Mouse (Mus musculus) limb, embryonic 14.5 days (tissue): Measurements from ENCODE around the gene Srarp. TPM values are rescaled to one million over a fixed set of nuclear protein-coding genes. Genes with fewer than 3 reads are reported as not detected.

Source experiments
- ATAC-seq: fragments of 200-750 bp; cut with Nextera tagmentation; 2 replicates; pipeline ENCODE4 v1.8.0; 2017; ENCODE audit warnings: low read depth, moderate number of reproducible peaks, moderate TSS enrichment; ENCODE audit not compliant: low FRiP score
- DNase-seq: peaks from one replicate; pipeline ENCODE4 v3.0.0-alpha.2; 2015; ENCODE audit warnings: low spot score
- H3K27ac ChIP-seq: fragments of 300-500 bp; sonication (generic); replicated peaks from 2 replicates; pipeline ENCODE4 v1.5.1; 2014; ENCODE audit warnings: low read depth, mild to moderate bottlenecking, low read length, moderate library complexity, mixed read lengths
- H3K27me3 ChIP-seq: fragments of 300-500 bp; sonication (generic); 2 replicates; pipeline ENCODE4 v1.6.1; 2014; ENCODE audit warnings: low read length, mixed read lengths; ENCODE audit not compliant: control insufficient read depth, insufficient read depth
- H3K36me3 ChIP-seq: fragments of 300-500 bp; sonication (generic); 2 replicates; pipeline ENCODE4 v1.6.1; 2014; ENCODE audit warnings: mild to moderate bottlenecking, low read length, moderate library complexity, mixed read lengths; ENCODE audit not compliant: control insufficient read depth, insufficient read depth
- H3K4me1 ChIP-seq: fragments of 300-500 bp; sonication (generic); 2 replicates; pipeline ENCODE4 v1.6.1; 2014; ENCODE audit warnings: antibody characterized with exemption, low read length, mixed read lengths; ENCODE audit not compliant: control insufficient read depth, insufficient read depth
- H3K4me2 ChIP-seq: fragments of 300-500 bp; sonication (generic); replicated peaks from 2 replicates; pipeline ENCODE4 v1.6.1; 2014; ENCODE audit warnings: low read depth, mild to moderate bottlenecking, low read length, moderate library complexity; ENCODE audit not compliant: severe bottlenecking
- H3K4me3 ChIP-seq: fragments of 300-500 bp; sonication (generic); replicated peaks from 2 replicates; pipeline ENCODE4 v1.5.1; 2014; ENCODE audit warnings: low read length
- H3K9ac ChIP-seq: fragments of 300-500 bp; sonication (generic); 2 replicates; pipeline ENCODE4 v1.6.1; 2014; ENCODE audit warnings: mild to moderate bottlenecking, low read depth, low read length, moderate library complexity; ENCODE audit not compliant: severe bottlenecking
- H3K9me3 ChIP-seq: fragments of 300-500 bp; sonication (generic); 2 replicates; pipeline ENCODE4 v1.6.1; 2016; ENCODE audit warnings: low read length; ENCODE audit not compliant: control insufficient read depth
- POLR2A ChIP-seq: fragments of 200-500 bp; IDR thresholded peaks from 2 replicates; pipeline ENCODE4 v1.8.0; 2012; ENCODE audit warnings: inconsistent platforms, mild to moderate bottlenecking, moderate library complexity, borderline replicate concordance; ENCODE audit not compliant: insufficient read depth, insufficient read length; ENCODE audit errors: extremely low read depth
- WGBS: fragments of 180-500 bp; shearing (Covaris S2); extraction: QIAGEN DNeasy Blood & Tissue Kit; methylation state at CpG from one replicate; pipeline ENCODE4 v1.1.7; 2014; 5-methylcytosine and 5-hydroxymethylcytosine counted together
- polyA plus RNA-seq, 2 experiments: library from polyadenylated mRNA; depleted of rRNA in 1 of 2; stranded (reverse) in 1 of 2; unstranded in 1 of 2; fragments of >200 nt; fragmentation: Nextera tagmentation in 1 of 2; extraction: Ambion mirVana in 1 of 2; gene quantifications; 2 replicates each; pipeline versions ENCODE4 v1.2.1 to v1.2.3; 2012 to 2014

Gene Srarp
- polyA plus RNA-seq, 2 experiments, result not detected

DNA sequence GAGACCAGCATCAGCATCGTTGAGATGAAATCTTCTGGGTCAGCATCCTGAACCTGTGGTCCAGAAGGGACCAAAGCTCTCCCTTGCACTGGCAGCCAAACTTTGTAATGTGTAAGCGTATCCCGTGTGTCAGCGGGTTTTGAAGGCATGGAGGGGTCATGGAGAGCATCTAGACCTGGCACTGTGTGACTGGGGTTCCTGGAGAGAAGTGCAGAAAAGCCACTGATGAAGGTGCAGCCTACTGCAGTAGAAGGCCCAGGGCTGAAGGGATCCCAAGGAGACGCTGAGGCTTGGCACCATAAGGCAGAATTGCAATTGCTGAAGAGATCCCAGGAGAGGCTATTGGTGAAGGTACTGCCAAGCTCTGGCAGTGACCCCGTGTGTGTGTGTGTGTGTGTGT is 6.5 kb downstream of the Srarp start:
- H3K27me3 ChIP-seq, result no peaks in the 10 kb centered on the region
- TF ChIP-seq POLR2A, result no peak

DNA sequence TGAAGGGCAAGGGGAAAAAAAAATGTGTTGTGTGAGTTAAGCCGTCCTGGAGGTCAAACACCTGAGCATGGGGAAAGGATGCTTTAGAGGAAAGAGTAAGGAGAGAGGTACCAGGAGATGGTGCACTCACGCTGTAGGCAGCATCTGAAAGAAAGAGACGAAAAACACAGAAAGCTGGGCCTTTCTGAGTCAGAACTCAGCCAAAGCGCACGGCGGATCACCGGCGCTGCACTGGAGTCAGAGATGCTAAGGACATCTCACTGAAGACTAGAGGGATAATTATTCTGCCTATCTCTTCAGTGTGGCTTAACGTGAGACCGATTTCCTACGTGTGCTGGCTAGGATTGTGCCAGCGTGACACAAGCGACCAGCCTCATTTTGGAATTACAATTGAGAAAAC is 8.0 kb downstream of the Srarp start:
- TF ChIP-seq POLR2A, result no peak
- WGBS, result 84% methylated on average over 13 of the region's 13 CpGs
- no peaks in the 10 kb centered on the region for H3K36me3 ChIP-seq
- DNase-seq (no peak), ATAC-seq (no peak)
- H3K4me3 ChIP-seq, result no peak overlapping the region
- H3K4me1 ChIP-seq, result peaks cover 18% of the 10 kb centered on the region
- H3K4me2 ChIP-seq, result no peak overlapping the region
- H3K9ac ChIP-seq, result no peak overlapping the region
- H3K9me3 ChIP-seq, result no peaks in the 10 kb centered on the region
- H3K27me3 ChIP-seq, result no peaks in the 10 kb centered on the region
- H3K27ac ChIP-seq, result no peak overlapping the region

More for the DNA sequence above, 6.5 kb downstream of the Srarp start:
- WGBS, result 79% methylated on average over 6 of the region's 6 CpGs
- no peaks in the 10 kb centered on the region for H3K9me3 ChIP-seq
- no peak overlapping the region for H3K9ac ChIP-seq
- H3K4me3 ChIP-seq, result no peak overlapping the region
- DNase-seq (no peak), ATAC-seq (no peak)
- no peak overlapping the region for H3K27ac ChIP-seq
- no peak overlapping the region for H3K4me2 ChIP-seq
- H3K4me1 ChIP-seq, result peaks cover 18% of the 10 kb centered on the region
- no peaks in the 10 kb centered on the region for H3K36me3 ChIP-seq

DNA sequence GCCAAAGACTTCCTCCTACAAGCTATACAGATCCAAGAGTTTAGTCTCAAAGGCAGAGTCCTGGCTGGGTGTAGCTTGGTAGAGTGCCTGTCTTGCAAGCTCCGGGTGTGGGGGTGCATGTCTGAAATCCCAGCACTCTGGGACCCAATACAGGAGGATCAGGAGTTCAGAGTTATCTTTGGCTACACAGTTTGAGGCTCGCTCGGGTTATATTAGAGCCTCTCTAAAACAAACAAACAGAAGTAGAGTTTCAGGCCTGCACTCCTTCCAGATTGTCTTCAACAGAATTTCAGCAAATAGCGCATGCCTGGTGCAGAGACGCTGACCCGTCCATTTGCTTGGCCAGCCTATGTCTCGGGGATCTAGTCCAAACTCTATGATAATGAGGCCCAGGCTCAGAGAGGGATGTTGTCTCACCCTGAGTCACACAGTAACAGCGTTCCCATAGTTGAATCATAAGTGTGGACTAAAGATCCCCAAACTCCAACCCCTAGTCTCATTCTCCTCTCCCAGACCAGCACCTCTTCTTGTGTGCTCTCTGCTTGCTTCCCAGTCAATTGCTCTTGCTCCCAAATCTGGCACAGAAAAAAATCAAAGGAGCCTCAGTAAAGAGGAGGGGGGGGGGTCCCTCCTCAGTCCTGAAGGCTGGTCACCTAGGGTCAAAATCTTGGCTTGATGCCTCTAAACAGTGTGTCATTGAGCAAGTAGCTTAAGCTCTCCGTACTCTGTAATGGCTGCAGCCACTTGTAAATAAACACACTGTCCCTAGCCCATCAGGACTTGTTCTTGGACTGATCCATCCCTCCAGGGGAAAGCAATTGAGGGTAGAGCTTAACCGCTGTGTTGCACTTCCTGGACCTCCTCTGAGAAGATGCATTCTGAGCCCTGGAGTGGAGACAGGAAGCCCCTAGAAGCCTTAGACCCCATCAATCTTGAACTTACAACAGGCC is 8.8 kb downstream of the Srarp start:
- no peak for TF ChIP-seq POLR2A
- H3K4me2 ChIP-seq, result 0 out of 2 replicates have a peak overlapping the region, but pooled peaks have one; percentile 91
- WGBS, result 77% methylated on average over 10 of the region's 10 CpGs
- H3K27me3 ChIP-seq, result no peaks in the 10 kb centered on the region
- no peaks in the 10 kb centered on the region for H3K9me3 ChIP-seq
- no peak for DNase-seq
- H3K36me3 ChIP-seq, result no peaks in the 10 kb centered on the region
- H3K4me3 ChIP-seq, result no peak overlapping the region
- H3K9ac ChIP-seq, result no peak overlapping the region
- no peak for ATAC-seq
- no peak overlapping the region for H3K27ac ChIP-seq
- H3K4me1 ChIP-seq, result peaks cover 18% of the 10 kb centered on the region

DNA sequence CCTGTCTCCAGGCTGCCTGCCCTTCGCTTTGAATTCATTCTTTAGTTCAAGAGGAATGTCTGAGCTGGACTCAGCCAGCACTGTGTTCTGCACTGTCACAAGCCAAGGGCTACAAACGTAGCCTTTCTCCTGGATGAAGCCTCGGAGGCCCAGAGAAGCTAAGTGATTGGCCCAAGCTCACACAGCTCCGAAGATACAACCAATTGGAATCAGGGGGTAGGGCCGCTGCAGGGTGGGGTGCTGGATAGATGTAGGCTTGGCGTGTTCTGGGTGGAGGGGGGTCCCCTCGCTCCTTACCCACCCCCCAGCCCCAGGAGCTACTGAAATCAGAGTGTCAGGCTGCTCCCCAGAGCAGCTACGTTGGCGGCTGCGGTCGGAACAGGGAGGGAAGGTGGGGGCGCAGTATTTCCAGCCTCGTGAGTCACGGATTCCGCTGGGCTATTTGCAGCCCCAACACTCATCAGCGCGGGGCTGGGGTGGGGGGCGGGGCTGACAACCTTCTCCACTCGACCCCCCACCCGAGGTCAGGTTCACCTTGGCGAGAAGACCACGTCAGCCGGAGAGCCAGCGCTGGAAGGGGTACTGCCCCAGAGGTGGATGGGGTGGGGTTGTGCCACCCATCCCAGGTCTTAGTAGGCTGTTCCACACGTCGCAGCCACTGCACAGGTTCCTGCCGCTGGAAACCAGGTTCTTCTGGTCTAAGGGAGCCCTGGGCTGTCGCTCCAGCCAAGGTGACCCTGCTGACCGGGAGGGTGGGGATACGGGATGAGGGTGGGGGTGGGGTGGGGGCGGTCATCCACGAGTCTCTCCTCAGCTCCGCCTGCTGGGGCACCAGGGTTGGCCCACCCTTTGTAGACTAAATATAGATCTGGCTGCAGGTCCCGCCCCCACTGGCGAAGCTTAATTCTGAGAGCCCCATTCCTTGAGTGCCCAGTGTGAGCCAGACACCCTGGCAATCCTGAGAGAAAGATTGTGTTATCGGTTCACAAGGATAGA is 10.1 kb downstream of the Srarp start:
- Histone ChIP-seq H3K9me3 (no peaks in the 10 kb centered on the region), H3K9ac (peak overlapping the region; percentile 55), H3K27me3 (no peaks in the 10 kb centered on the region), H3K4me3 (peak overlapping the region; percentile 43), H3K36me3 (no peaks in the 10 kb centered on the region), H3K4me2 (peak overlapping the region; percentile 91), H3K27ac (0 out of 2 replicates have a peak overlapping the region, but pooled peaks have one; percentile 58), H3K4me1 (peaks cover 18% of the 10 kb centered on the region)
- DNase-seq (peak; percentile 66), ATAC-seq (peak; percentile 91)
- 5% methylated on average over 31 of the region's 36 CpGs for WGBS
- no peak for TF ChIP-seq POLR2A
